Mouse (Mus musculus) layer of hippocampus, adult 18-20 months (tissue): ENCODE results near the gene Pnpla2. TPM values are rescaled to one million over a fixed set of nuclear protein-coding genes. Genes with fewer than 3 reads are reported as not detected.

ENCODE experiments used
- DNase-seq, 2 experiments: peaks; one replicate each; pipeline ENCODE4 v3.0.0; 2022; ENCODE audit warnings: low spot score in 2 of 2
- total RNA-seq, 2 experiments: library from RNA; stranded (reverse); gene quantifications; 2 replicates each; pipeline ENCODE4 v1.2.3; 2021

Gene Pnpla2
- total RNA-seq, 2 experiments from 2014 or later = 29.9 to 35.6 TPM

DNA sequence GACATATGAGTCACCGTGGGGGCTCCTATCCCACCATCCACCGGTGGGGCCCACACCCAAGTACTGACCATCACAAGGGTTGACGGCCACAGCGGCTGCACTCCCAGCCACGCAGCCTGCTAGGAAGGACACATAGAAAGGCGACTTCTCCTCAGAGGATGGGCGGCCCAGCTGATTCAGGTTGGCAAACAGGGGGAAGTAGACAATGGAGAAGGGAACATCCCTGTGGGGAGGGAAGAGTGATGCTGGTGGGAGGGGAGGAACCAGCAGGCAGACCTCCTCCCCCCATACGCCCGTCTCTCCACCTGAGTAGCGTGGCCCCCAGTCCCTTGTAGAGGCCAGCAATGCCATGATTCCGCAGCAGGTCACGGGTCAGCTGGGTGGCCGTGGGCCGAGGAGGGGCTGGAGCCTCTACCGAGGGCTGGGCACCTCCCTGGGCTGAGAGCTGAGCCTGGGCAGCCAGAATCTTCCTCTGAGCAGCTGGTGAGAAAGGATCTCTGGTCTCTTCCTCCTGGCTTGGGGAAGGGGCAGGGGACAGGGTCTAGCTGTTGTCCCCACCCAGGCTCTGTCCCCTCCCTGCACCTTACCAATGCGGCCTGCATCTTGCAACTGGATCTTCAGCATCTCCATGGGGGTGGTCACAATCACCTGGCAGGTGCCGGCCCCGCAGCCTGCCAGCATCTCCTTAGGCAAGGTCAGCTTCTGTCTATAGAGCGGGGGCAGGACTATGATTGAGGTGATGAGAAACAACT, 23.4 kb upstream of the Pnpla2 start:
- DNase-seq = no peak

- DNase-seq = no peak
These were observed 22.8 kb upstream of the Pnpla2 start for GRCm38 (mm10) chr7:141432186-141432611.

- peak in 1 of 2 experiments; percentile 49 for DNase-seq
These were observed 22.1 kb upstream of the Pnpla2 start for GRCm38 (mm10) chr7:141432741-141433516.

GRCm38 (mm10) chr7:141433517-141434400, 21.2 kb upstream of the Pnpla2 start:
- no peak for DNase-seq

DNA sequence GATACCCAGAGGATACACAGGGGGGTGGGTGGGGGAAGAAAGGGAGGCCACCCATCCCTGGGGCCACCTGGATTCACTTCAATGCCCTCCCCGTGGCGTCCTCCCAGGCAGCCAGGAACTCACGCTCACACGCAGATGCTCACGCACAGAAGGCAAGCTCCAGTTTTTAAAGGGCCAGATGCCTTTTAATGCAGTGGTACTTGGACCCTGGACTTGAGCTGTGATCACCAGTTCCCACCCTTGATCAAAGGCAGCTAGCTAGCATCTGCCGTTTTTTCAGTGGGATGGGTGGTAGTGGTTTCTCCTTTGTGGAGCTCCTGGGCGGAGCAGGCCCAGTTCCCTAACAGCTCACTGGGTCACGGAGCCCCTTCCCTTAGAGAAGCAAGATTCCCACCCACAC, 20.5 kb upstream of the Pnpla2 start:
- DNase-seq = peak; percentile 74 to 85

DNA sequence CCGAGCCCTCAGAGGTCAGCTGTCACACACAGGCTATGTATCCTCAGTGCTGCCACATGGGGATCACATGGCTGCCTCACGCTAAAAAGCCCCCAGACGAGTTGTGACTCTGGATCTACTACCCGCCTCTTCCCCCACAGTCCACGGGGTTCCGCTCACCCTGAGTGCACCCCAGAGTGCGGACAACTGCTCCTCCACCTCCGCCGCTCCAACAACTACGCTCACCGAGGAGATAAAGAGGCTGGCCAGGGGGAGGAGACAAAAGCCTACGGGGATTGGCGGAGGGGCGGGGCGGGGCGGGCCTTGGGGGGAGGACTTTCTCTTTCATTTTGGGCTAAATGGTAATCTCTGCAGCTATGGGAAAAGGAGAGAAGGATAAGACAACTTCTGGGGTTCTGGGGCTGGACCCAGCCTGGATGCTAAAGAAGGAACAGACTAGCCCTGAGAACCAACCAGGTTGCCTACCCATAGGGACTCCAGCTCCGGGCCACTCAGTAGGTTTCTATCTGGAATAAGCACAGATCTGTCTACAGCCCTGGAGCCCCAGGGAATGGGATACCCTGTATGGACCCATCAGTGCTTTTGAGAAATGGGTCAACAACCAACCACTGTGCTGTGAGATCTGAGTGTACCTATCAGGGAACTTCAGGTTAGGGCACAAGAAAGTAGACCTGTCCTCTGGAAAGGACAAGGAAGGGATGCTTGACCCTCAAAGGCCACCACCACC, 19.7 kb upstream of the Pnpla2 start:
- DNase-seq = peak in 1 of 2 experiments; percentile 44

GRCm38 (mm10) chr7:141435856-141436522, 19.0 kb upstream of the Pnpla2 start:
- DNase-seq = no peak

GRCm38 (mm10) chr7:141436523-141436892, 18.5 kb upstream of the Pnpla2 start:
- no peak for DNase-seq

DNA sequence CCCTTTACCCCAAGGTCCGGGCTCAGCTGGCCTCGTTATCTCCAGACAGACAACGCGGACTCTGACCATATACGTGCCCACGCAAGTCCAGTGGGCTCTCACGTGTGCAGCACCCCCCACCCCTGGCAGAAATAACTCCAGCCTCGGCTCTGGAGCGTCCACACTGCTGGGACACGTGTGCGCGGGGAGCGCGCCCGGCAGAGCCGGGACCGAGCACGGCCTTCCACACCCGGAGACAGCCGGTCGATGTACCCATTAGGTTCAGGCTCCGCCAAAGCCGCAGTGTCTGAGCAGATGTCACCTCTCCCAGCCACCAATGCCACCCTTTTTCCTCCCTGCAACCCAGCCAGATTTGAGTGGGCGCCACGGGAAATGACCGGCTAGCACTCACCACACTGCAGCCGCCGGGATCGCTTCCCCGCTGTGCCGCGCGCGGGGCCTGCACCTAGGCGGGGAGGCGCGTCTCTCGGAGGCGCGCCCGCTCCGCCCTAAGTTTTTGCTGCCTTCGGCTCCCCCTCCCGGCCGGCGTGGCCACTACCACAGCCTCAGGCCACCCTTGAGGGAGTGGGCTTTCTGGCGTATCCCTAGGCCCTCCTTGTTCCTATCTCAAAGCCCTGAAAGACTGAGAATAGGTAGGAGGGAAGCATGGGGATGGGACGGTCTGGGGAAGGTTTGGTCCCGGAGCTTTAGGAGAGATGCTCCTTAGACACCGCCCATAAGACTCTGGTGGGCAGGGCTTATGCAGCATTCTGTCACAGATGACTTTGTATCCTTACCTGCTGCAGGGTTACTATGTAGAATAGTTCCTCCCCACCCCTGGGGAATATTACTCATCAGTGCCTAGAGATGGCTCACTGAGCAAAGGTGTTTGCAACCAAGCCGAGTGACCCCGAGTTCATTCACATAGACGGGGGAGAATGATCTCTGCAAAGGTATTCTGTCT, 17.5 kb upstream of the Pnpla2 start, which contains the start of gene Slc25a22:
Slc25a22 (minus strand) TSS at position 715 of the 943 bp plus-strand sequence.
- peak; percentile 72 to 88 for DNase-seq

DNA sequence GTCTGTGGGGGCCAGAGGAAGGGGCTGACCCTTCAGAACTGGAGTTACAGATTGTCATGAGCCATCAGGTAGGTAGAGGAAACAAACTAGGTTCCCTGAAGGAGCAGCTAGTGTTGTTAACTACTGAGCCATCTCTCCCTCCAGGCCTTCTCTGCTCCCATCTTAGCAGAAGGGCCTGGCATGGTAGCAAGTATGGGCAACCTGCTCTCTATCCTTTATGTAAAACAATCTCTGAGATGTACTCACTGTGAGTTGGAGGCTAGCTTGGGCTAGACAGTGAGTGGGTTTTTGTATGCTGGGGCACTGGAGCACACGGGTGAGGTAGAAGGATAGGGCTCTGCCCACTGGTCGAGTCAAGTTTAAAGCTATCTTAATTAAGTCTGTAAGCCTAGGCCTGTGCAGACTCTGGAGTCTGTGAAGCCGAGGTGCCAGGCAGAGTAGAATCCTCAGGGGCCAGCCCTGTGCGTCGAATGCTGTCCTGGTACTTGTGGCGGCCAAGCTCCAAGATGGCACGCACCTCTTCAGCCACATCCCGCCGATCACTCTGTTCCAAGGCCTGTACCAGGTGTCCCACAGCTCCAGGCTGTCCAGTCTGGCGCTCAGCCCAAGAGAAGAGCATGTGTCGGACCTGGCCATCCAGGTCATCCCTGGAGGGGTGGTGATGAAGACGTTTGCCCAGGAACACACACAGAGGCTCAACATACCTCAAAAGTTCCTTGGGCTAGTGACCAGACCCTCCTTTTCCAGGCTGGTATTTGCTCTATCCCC, 16.6 kb upstream of the Pnpla2 start:
- no peak for DNase-seq

- DNase-seq = no peak
These were observed 15.8 kb upstream of the Pnpla2 start for GRCm38 (mm10) chr7:141439140-141439679.

DNA sequence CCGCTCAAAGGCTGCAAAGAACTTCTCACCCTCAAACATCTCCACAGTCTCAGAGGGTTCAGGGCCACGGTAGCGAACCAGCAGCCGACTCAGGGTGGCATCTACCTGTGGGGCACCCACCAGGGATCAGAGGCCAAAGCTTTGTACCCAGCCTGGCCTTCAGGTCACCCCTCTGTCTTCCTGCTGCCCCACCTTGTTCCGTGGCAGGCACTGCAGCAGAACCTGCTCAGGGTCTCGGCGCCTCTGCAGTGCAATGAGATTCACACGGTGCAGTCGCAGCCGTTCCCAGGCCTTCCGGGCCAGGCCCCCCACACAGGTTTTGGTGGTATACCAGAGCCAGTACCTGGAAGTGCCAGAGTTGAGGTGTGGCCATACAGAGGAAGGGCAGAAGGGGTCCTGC, 15.2 kb upstream of the Pnpla2 start:
- DNase-seq = no peak

- no peak for DNase-seq
These were observed 14.4 kb upstream of the Pnpla2 start for GRCm38 (mm10) chr7:141440613-141441012.

DNA sequence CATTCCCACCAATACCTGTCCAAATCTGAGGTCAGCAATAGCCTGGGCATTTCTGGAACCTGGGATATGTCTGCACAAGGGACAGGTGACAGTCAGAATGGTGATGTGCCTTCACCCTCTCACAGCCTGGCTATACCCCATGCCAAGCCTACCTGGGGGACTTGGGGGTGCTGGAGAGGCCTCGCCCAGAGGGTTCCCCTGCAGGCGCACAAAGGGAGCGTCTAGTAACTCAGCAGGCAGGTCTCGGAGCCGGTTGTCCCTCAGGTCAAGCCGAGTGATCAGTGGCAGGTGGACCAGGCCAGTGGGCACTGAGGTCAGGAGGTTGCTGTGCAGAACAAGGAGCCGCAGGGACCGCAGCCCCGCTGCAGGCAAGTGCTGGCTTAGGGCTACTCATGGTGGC, 13.5 kb upstream of the Pnpla2 start:
- DNase-seq = no peak

GRCm38 (mm10) chr7:141442199-141442598, 12.8 kb upstream of the Pnpla2 start:
- DNase-seq = no peak

DNA sequence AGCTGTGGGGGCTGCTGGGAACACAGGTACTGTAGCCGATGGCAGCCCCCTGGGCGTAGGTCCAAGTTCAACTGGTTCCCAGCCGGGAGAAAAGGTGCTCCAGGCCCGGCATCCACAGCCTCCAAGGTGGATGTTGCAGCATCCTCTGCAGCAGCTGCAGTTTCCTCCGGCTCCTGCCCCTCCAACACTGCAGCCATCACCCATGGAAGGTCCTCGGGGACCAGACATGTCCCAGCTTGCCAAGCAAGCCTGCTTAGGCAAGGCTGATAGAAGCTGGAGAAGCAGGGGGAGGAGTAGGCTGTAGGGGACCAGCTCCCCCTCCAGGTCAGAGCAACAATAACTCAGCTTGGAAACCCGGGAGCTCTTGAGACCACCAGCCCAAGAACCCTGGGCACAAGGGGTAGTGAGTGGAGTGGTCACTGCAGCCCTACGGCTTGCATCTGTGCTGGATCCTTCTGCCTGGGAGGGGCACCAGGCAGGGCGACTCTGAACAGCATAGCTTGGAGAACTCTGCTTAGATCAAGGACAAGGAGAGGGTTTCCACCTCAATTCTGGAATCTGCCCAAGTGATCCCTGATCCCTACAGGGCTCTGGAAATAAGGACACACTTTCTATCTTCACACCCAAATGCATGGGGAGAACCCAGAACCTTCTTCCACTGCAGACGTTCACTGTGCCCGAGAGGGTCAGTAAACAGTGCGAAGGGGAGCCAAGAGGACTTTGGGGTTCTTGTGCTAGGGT, 11.7 kb upstream of the Pnpla2 start:
- no peak for DNase-seq

GRCm38 (mm10) chr7:141443828-141444237, 11.2 kb upstream of the Pnpla2 start, which contains the start of gene Pidd1:
Gene Pidd1, minus strand, starts transcription at chr7:141444025.
- DNase-seq = no peak
